Mouse (Mus musculus): ENCODE measurements around the gene Saysd1.

Gene Saysd1

GRCm38 (mm10) chr14:20164438-20164837 lies 26.1 kb upstream of the Saysd1 start:
- in situ Hi-C loops (cut with MboI, MseI): no loop called here

GRCm38 (mm10) chr14:20162686-20163085 lies 24.4 kb upstream of the Saysd1 start:
- in situ Hi-C loops (cut with MboI, MseI): no loop called here

GRCm38 (mm10) chr14:20158727-20159681 lies 20.7 kb upstream of the Saysd1 start:
- in situ Hi-C loops (cut with MboI, MseI): no loop called here

GRCm38 (mm10) chr14:20157595-20157994 lies 19.3 kb upstream of the Saysd1 start:
- in situ Hi-C loops (cut with MboI, MseI): no loop called here

- in situ Hi-C loops (cut with MboI, MseI): no loop called here
These were observed 17.4 kb upstream of the Saysd1 start for GRCm38 (mm10) chr14:20155718-20156117.

- in situ Hi-C loops (cut with MboI, MseI): no loop called here
These were observed 16.6 kb upstream of the Saysd1 start for GRCm38 (mm10) chr14:20154937-20155336.

- in situ Hi-C loops (cut with MboI, MseI): no loop called here
These were observed 15.9 kb upstream of the Saysd1 start for GRCm38 (mm10) chr14:20154245-20154644.

GRCm38 (mm10) chr14:20149127-20150080 lies 11.1 kb upstream of the Saysd1 start:
- in situ Hi-C loops (cut with MboI, MseI): no loop called here

- in situ Hi-C loops (cut with MboI, MseI): no loop called here
These were observed 10.2 kb upstream of the Saysd1 start for GRCm38 (mm10) chr14:20148514-20148913.

- in situ Hi-C loops (cut with MboI, MseI): no loop called here
These were observed 9.5 kb upstream of the Saysd1 start for GRCm38 (mm10) chr14:20147854-20148253.

GRCm38 (mm10) chr14:20144093-20144492 lies 5.8 kb upstream of the Saysd1 start:
- in situ Hi-C loops (cut with MboI, MseI): no loop called here

- in situ Hi-C loops (cut with MboI, MseI): no loop called here
These were observed 3.2 kb downstream of the Saysd1 start for GRCm38 (mm10) chr14:20134965-20135671.

GRCm38 (mm10) chr14:20128162-20128561 lies 10.2 kb downstream of the Saysd1 start:
- in situ Hi-C loops (cut with MboI, MseI): loop anchor here (5.0 kb wide), 1 partner anchor 124 kb away; no protein-coding TSS in a partner anchor

GRCm38 (mm10) chr14:20127406-20128087 lies 10.8 kb downstream of the Saysd1 start:
- in situ Hi-C loops (cut with MboI, MseI): loop anchor here (5.0 kb wide), 1 partner anchor 125 kb away; no protein-coding TSS in a partner anchor

- in situ Hi-C loops (cut with MboI, MseI): no loop called here
These were observed 17.5 kb downstream of the Saysd1 start for GRCm38 (mm10) chr14:20120868-20121267.

GRCm38 (mm10) chr14:20120012-20120411 lies 18.3 kb downstream of the Saysd1 start:
- in situ Hi-C loops (cut with MboI, MseI): no loop called here

GRCm38 (mm10) chr14:20116149-20116605 lies 22.2 kb downstream of the Saysd1 start:
- in situ Hi-C loops (cut with MboI, MseI): no loop called here

GRCm38 (mm10) chr14:20114951-20115350 lies 23.4 kb downstream of the Saysd1 start:
- in situ Hi-C loops (cut with MboI, MseI): no loop called here

- in situ Hi-C loops (cut with MboI, MseI): no loop called here
These were observed 24.4 kb downstream of the Saysd1 start for GRCm38 (mm10) chr14:20113964-20114363.

- in situ Hi-C loops (cut with MboI, MseI): no loop called here
These were observed 25.0 kb downstream of the Saysd1 start for GRCm38 (mm10) chr14:20113189-20113961.

Measured in regulatory T cell (primary cell).